Mouse (Mus musculus) stomach, postnatal 0 days (tissue): ENCODE results near the gene Nfia. TPM values are rescaled to one million over a fixed set of nuclear protein-coding genes. Genes with fewer than 3 reads are reported as not detected.

Source experiments
- ATAC-seq: fragments of 200-750 bp; cut with Nextera tagmentation; 2 replicates; pipeline ENCODE4 v1.8.0; 2017; ENCODE audit not compliant: low FRiP score, low TSS enrichment
- DNase-seq: peaks from one replicate; pipeline ENCODE4 v3.0.0-alpha.2; 2016; ENCODE audit warnings: low spot score
- H3K27ac ChIP-seq: fragments of 300-500 bp; sonication (generic); replicated peaks from 2 replicates; pipeline ENCODE4 v1.5.1; 2014; ENCODE audit warnings: mild to moderate bottlenecking, control low read depth
- H3K27me3 ChIP-seq: fragments of 300-500 bp; sonication (generic); 2 replicates; pipeline ENCODE4 v1.6.1; 2014; ENCODE audit warnings: low read length; ENCODE audit not compliant: control insufficient read depth, insufficient read depth
- H3K36me3 ChIP-seq: fragments of 300-500 bp; sonication (generic); 2 replicates; pipeline ENCODE4 v1.6.1; 2014; ENCODE audit warnings: low read length, mixed read lengths; ENCODE audit not compliant: control insufficient read depth, insufficient read depth
- H3K4me1 ChIP-seq: fragments of 300-500 bp; sonication (generic); replicated peaks from 2 replicates; pipeline ENCODE4 v1.6.1; 2014; ENCODE audit warnings: antibody characterized with exemption; ENCODE audit not compliant: control insufficient read depth, insufficient read depth
- H3K4me2 ChIP-seq: fragments of 300-500 bp; sonication (generic); replicated peaks from 2 replicates; pipeline ENCODE4 v1.6.1; 2014; ENCODE audit warnings: low read depth, mild to moderate bottlenecking, control low read depth, moderate library complexity
- H3K4me3 ChIP-seq: fragments of 300-500 bp; sonication (generic); 2 replicates; pipeline ENCODE4 v1.5.1; 2014; ENCODE audit warnings: low read depth, low read length, control low read depth
- H3K9ac ChIP-seq: fragments of 300-500 bp; sonication (generic); 2 replicates; pipeline ENCODE4 v1.6.1; 2014; ENCODE audit warnings: mild to moderate bottlenecking, low read length, control low read depth, mixed read lengths
- H3K9me3 ChIP-seq: fragments of 300-500 bp; sonication (generic); 2 replicates; pipeline ENCODE4 v1.6.1; 2016; ENCODE audit warnings: low read length; ENCODE audit not compliant: control insufficient read depth
- CTCF ChIP-seq: IDR thresholded peaks from 2 replicates; pipeline ENCODE4 v1.5.1; 2016; ENCODE audit warnings: antibody characterized with exemption, low read depth, mild to moderate bottlenecking, moderate library complexity
- EP300 ChIP-seq: optimal IDR thresholded peaks from 2 replicates; pipeline ENCODE3; 2016; ENCODE audit warnings: antibody characterized with exemption
- WGBS: fragments of 180-500 bp; shearing (Covaris S2); extraction: QIAGEN DNeasy Blood & Tissue Kit; methylation state at CpG from one replicate; pipeline ENCODE4 v1.1.7; 2014; 5-methylcytosine and 5-hydroxymethylcytosine counted together
- polyA plus RNA-seq: library from polyadenylated mRNA; unstranded; fragments of >200 nt; fragmentation: Nextera tagmentation; extraction: Ambion mirVana; gene quantifications from 2 replicates; pipeline ENCODE4 v1.2.1, GENCODE M21; 2015

The Nfia gene
- polyA plus RNA-seq, 1 experiment from 2014 or later, result 26.0 TPM

GRCm38 (mm10) chr4:97927309-97927656, 154.7 kb downstream of the Nfia start:
- H3K4me3 ChIP-seq, result no peak overlapping the region
- H3K27me3 ChIP-seq, result no peaks in the 10 kb centered on the region
- no peak for ATAC-seq
- no peak overlapping the region for H3K27ac ChIP-seq
- H3K9me3 ChIP-seq, result no peaks in the 10 kb centered on the region
- 53% methylated on average over 3 of the region's 3 CpGs for WGBS
- H3K9ac ChIP-seq, result no peak overlapping the region
- H3K4me2 ChIP-seq, result no peak overlapping the region
- H3K4me1 ChIP-seq, result no peaks in the 10 kb centered on the region
- TF ChIP-seq CTCF (no peak), EP300 (no peak)
- H3K36me3 ChIP-seq, result no peaks in the 10 kb centered on the region
- DNase-seq, result no peak

- no peaks in the 10 kb centered on the region for H3K4me1 ChIP-seq
- H3K27me3 ChIP-seq, result no peaks in the 10 kb centered on the region
- no peak overlapping the region for H3K4me2 ChIP-seq
- H3K9ac ChIP-seq, result no peak overlapping the region
- no peaks in the 10 kb centered on the region for H3K9me3 ChIP-seq
- TF ChIP-seq CTCF (no peak), EP300 (no peak)
- DNase-seq (no peak), ATAC-seq (no peak)
- WGBS, result 90% methylated on average over 2 of the region's 2 CpGs
- no peaks in the 10 kb centered on the region for H3K36me3 ChIP-seq
- no peak overlapping the region for H3K27ac ChIP-seq
- H3K4me3 ChIP-seq, result no peak overlapping the region
Observed at GRCm38 (mm10) chr4:97936371-97936770, 163.8 kb downstream of the Nfia start.

GRCm38 (mm10) chr4:97936912-97937311, 164.4 kb downstream of the Nfia start:
- WGBS, result 48% methylated on average over 3 of the region's 3 CpGs
- H3K36me3 ChIP-seq, result no peaks in the 10 kb centered on the region
- DNase-seq (no peak), ATAC-seq (no peak)
- H3K9ac ChIP-seq, result no peak overlapping the region
- no peak overlapping the region for H3K27ac ChIP-seq
- no peak overlapping the region for H3K4me3 ChIP-seq
- TF ChIP-seq EP300 (no peak), CTCF (no peak)
- H3K9me3 ChIP-seq, result no peaks in the 10 kb centered on the region
- no peaks in the 10 kb centered on the region for H3K4me1 ChIP-seq
- no peak overlapping the region for H3K4me2 ChIP-seq
- H3K27me3 ChIP-seq, result no peaks in the 10 kb centered on the region

- no peak for TF ChIP-seq CTCF
- TF ChIP-seq EP300, result no peak
- ATAC-seq, result no peak
- WGBS, result 38% methylated on average over 4 of the region's 4 CpGs
Observed at GRCm38 (mm10) chr4:97939492-97939891, 167.0 kb downstream of the Nfia start.

GRCm38 (mm10) chr4:97939920-97940520, 167.5 kb downstream of the Nfia start:
- Histone ChIP-seq H3K4me1 (no peaks in the 10 kb centered on the region), H3K36me3 (no peaks in the 10 kb centered on the region), H3K4me2 (no peak overlapping the region), H3K4me3 (no peak overlapping the region), H3K27me3 (no peaks in the 10 kb centered on the region), H3K27ac (no peak overlapping the region), H3K9me3 (no peaks in the 10 kb centered on the region), H3K9ac (no peak overlapping the region)
- no peak for ATAC-seq
- no peak for DNase-seq
- 65% methylated on average over 4 of the region's 4 CpGs for WGBS
- TF ChIP-seq CTCF (no peak), EP300 (no peak)

More at GRCm38 (mm10) chr4:97939492-97939891, 167.0 kb downstream of the Nfia start:
- H3K4me3 ChIP-seq, result no peak overlapping the region
- no peak for DNase-seq
- no peaks in the 10 kb centered on the region for H3K36me3 ChIP-seq
- no peaks in the 10 kb centered on the region for H3K4me1 ChIP-seq
- H3K27ac ChIP-seq, result 0 out of 2 replicates have a peak overlapping the region, but pooled peaks have one; percentile 5
- no peak overlapping the region for H3K9ac ChIP-seq
- no peak overlapping the region for H3K4me2 ChIP-seq
- no peaks in the 10 kb centered on the region for H3K9me3 ChIP-seq
- no peaks in the 10 kb centered on the region for H3K27me3 ChIP-seq

- Histone ChIP-seq H3K4me3 (no peak overlapping the region), H3K27ac (peak overlapping the region; percentile 30), H3K9me3 (no peaks in the 10 kb centered on the region), H3K4me1 (no peaks in the 10 kb centered on the region), H3K27me3 (no peaks in the 10 kb centered on the region), H3K4me2 (no peak overlapping the region), H3K36me3 (no peaks in the 10 kb centered on the region), H3K9ac (no peak overlapping the region)
- 56% methylated on average over 8 of the region's 8 CpGs for WGBS
- TF ChIP-seq CTCF, result no peak
- TF ChIP-seq EP300, result no peak
- no peak for ATAC-seq
- no peak for DNase-seq
Observed at GRCm38 (mm10) chr4:97941616-97942015, 169.1 kb downstream of the Nfia start.
